Mouse (Mus musculus): ENCODE measurements at regions not wholly inside any gene's neighbourhood (a gene's known extent, or its start where the extent isn't known, plus 50 kb on each side); places are given as distances from the start of the nearest gene placed in this dataset.
A peak's percentile ranks its signal among the peaks of the same experiment; 100 is the strongest.

DNA sequence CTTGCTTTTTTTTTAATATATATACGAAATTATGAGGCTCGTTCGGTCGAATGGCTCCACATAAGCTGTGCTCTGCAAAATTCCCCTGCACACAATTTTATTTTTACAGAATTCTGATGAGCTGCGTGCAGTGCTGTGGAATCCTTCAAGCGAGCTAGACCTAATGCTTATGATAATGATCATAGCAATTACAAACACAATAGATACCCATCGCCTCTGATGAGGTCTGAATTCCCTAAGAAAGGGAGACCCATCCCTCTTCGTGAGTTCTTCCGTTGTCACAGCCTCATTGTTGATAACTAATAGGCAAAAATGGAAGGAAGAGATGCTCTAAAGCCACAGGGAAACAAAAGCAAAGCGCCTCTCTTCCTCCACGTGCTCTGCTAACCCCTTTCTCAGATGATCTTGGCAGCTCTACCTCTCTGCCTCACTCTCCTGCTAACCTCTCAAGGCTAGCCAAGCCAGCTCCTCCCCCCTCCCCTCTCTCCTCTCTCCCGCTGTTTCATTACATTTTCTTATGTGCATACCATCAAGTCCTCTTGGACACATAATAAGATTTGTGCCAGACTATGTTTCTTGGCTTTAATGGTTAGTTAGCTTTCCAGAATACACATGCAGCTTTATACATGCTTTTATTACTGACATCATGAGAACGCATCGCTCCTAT, 367.7 kb upstream of the Adgrl2 start:
- no peak for DNase-seq

DNA sequence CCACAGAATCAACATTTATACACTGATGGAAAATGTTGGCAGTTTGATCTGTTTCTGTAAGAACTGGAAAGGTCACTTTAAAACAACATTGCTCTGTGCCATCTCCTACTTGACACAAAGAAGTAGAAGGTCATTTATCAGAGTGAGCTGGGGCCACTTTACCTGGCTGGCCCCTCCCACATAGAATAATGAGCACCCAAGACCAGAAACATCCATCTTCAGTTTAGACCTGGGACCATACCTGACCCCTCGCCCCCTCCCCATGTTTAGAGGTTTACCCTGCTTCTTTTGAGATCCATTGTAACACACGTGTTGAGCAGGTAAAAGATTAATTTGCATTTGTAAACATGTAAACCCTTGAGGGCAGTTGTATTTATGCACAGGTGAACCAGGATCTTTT, 366.8 kb upstream of the Adgrl2 start:
- DNase-seq = no peak

DNA sequence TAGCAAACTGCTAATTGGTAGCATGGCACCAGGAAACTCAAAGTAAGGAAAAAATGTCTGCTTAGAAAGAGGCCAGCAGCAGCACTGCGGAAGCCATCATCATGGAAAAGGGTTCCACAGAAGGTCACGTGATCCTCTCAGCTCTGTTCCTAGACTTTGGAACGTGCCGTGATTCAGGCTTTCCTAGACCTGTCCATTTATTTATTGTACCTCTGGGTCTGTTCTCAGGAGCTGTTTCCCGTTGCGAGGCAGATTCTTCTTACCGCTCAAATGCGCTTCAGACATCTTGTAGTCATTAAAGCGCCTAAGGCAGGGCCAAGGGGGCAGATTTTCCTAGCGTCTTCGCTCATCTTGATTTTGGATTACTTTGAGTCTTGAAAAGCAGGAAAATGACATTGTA, 365.0 kb upstream of the Adgrl2 start:
- no peak for DNase-seq

DNA sequence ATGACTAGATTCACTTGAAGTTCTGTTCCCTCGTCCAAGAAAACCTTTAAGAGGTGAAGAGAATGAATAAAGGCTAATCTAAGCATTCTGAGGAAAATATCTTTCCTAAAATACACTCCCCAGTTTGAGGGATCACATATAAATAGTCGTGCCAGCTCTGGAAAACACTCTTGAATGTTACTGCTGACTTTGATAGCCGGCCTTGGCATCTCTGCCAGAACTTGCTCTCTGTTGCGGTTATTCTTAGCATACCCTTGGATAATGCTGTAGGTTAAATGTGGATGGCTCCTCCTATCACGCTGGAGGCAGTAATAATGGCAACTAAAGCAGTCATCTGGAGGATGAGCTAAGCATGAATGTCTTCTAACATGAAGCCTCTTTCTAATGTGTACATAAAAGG, 363.6 kb upstream of the Adgrl2 start:
- no peak for DNase-seq

DNA sequence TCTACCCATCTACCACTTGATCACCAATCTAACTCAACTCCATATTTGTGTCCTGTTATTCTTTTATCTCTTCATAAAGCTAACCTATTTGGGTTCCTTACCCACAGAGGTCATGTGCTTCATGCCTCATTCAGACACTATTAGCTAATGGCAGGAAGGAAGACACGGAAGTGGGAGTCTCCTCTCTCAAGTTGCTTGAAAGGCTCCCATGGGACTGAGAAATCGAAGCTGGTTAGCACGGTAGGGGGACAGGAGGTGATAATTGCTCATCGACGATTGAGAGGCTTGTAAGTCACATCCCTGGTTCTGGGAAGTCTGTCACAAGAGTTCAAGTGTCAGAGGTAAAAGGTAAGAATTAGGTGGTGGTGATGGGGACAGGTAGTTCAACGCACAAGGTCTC, 362.2 kb upstream of the Adgrl2 start:
- no peak for DNase-seq

DNA sequence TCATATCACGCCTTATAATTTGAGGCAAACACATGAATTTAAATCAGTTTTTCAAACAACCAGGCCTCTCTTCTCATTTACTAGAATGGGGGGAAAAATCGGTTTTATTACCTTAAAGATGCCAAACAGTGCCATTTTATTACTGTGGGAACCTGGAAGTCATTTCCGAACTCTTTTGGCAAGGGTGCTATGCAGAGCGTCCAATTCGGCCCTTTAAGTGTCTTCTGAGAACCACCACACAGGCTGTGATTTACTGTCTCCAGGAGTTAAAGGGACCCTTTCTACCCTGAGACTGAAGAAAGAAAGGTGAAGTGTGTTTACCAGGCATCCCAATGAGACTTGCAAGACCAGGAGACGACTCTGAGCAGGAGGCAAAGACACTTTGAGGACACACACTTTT, 359.4 kb upstream of the Adgrl2 start:
- DNase-seq = no peak

DNA sequence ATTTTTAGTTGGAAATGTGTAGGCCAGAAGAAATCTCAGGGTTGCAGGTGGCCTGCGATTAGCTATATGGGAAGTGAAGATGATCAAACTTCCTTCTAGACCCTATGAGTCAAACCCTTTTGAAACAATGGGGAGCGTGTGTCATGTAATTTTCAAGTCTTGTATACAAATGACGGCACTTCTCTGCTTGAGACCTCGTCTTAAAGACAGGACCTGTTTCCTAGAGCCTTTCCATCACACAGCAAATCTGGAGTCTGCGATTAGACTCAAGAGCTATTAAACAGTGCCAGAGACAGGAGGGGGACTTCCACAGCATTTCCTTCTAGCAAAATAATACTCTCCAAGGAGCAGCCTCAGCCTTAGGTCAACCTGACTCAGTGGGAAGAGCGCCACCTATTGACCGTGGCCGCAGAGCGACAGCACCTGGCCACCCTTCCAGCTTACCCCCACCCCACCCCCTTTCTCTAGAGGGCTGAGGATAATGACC, 358.9 kb upstream of the Adgrl2 start:
- peak; percentile 80 for DNase-seq

DNA sequence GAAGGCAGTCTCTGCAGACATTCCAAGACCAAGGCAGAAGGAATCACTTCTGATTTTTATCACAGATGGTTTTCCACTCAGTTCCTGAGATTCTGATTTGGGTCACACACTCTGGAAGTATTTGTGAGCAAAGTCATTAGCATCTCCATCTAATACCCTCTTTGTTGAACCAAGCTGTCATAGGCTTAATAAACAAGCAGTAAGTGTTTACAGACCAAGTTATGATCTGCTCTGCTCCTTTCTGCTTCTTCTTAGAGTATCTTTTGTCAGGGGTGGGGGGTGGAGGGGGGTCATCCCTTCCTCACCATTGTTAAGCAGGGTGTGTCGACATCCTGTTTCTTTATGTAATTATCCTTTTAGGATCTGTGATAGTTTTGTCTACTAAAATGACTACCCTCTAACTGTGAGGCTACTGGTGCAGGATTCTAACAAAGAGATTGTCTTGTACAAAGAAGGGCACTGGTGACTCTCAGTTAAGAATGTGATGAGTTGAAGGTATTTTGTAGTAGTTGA, 358.2 kb upstream of the Adgrl2 start:
- DNase-seq = no peak

DNA sequence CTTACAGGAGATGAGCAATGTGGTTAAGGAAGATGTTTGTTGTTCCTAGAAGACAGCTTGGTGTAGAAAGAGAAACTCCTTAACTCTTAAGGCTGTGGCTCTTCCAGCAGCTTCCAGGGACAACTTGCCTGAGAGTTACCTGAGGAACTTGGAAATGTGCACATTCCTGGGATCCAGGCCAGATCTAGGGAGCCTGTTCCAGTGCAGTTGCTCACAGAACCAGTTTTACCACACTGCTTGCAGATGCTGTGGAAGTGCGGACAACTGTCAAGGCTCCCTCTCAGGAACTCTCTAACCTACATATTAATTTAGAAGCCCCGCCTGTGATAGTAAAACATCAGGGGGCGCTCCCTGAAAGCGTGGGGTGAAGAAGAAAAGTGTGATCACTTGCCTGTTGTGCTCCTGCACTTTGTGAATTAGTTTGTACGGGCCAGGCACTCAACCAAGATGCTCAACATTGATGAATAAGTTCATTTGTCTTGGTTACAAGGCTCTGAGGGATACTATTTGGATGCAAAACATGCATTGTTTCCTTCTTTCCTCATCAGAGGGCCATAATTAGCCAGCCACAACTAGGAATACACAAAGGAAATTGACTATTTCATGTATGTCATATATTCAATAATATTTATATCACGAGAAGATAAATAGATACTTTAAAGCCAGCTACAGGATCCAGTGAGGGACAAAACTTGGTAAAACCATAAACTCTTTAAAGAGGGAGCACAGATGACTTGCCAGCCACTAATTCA, 357.1 kb upstream of the Adgrl2 start:
- no peak for DNase-seq

DNA sequence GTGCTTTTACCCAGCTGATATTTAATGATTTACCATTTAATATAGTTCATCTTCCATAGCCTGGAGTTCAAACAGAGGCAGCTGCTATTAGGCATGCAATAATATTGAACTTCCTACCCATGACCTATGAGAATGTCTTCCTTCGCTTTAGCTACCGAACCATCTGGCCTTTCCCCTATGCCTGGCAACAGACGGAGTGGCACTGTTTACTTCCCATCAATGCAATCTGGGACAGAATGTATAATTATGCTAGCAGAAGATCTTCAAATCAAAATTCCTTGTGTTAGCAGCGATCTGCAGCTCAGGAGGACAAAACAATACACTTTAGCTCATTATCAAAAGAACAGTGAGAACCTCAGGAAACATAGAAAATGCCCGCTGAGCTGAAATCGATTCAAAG, 352.2 kb upstream of the Adgrl2 start:
- no peak for DNase-seq

DNA sequence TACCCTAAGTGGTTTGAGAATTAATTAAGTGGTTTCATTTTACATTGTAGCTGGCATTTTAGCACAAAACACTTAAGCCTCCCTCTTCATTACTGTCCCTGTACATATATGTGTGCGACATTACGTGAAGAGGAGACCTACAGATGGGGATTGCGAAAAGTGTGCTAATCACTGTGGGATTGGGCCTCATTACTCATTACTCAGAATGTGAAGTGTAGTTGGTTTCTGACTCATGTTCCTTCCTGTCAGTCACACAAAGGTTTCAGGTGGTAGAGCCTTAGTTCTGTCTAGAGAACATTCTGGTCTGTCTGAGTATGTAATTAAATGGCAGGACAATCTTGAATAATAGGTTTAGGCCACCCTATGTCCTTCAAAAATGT, 349.0 kb upstream of the Adgrl2 start:
- no peak for DNase-seq

DNA sequence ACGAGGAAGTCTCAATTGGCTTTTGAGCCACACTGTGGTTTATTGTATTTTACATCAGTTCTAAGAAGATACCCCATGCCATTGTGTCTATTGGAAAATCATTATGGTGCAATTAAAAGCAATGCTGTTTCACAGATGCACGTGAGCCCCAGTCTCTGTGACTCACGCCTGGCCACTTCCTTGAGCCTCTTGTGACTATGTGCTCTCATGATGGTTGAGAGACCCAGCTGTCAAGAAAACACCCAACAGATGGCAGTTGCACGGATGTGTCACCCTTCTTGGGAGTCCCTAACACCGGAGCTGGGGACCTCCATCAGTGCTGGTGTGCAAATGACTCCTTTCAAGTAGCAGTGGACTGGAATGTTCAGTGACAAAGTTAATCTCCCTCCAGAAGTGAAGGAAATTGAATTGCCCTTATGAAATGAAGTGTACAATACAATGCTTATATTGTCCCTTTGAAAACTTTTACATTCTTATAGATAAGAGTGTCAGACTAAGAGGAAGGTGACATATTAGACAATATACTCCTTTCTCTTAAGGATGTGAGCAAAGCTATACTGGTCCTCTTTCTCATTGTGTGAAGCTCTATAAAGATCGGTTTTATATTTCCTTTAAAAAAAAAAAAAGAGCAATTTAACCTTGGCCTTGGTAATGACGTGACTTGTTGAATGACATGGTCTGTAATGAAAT, 348.5 kb upstream of the Adgrl2 start:
- DNase-seq = no peak

DNA sequence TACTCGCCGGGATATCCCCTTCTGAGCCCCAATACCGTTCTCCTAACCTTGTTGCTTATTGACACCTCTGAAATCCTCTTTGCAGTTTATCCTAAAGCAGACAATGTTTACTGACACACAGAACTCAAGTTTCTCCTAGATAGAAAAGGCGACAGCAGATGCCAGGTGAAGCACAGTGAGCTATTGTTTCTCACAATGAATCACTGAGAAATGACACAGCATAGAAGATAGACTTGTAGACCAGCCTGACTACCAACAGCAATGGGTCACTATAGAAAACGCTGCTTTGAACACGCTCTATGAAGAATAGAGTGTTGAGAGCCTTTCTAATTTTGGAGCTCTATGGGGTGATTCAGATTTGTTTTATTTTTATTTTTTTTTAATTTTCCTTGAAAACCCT, 344.9 kb upstream of the Adgrl2 start:
- DNase-seq = no peak

DNA sequence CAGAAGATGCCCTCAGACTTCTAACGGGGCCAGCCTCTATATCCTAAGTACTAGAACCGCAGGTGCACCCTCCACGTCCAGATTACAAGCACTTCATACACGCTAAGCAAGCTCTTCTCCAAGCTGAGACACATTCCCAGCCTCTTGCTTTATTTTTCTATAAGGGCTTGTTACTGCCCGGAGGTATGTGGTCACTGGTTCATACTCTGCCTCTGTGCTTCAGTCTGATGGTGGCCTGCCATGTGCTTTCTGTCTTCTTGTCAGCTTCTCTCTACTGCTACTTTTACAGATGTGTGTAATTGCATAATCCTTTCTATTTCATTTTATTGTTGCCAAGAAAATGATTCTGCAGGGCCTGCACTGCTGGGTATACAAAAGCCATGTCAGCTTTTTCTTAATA, 343.3 kb upstream of the Adgrl2 start:
- no peak for DNase-seq

DNA sequence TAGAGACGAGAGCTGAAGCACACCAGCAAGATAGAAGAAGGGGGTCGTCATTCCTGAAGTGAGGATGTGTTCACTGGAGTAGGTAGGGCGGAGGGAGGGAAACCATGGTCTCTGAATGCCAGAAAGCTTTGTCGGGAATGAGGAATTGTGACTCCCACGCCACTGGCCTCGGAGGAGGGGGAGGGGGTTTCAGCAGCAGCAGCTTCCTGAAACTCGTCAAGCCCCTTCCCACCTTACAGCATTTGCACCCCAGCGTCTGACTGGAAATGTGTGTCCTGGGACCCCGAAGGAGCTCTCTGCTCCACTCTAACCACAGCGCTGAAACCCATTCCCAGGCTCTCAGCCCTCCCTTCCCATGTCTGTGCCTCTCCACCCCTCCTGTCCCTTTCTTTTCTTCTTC, 342.8 kb upstream of the Adgrl2 start:
- DNase-seq = no peak

DNA sequence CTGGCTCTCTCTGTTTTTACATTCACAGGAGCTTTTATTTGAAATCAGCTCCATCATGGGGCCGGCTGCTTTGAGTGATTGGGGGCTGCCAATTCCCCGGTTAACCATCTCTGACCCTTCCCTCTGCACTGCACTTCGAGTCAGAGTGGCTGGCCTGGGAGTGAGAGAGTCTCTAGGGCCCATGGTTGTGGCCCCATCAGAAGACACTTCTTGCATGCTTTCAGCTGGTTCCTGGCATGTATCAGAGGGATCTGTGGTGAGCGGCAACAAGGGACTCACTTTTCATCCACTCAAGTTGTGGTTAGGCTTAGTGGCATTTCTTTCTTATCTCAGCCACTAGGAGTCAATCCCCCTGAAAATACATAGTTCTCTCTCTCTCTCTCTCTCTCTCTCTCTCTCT, 341.8 kb upstream of the Adgrl2 start:
- no peak for DNase-seq

DNA sequence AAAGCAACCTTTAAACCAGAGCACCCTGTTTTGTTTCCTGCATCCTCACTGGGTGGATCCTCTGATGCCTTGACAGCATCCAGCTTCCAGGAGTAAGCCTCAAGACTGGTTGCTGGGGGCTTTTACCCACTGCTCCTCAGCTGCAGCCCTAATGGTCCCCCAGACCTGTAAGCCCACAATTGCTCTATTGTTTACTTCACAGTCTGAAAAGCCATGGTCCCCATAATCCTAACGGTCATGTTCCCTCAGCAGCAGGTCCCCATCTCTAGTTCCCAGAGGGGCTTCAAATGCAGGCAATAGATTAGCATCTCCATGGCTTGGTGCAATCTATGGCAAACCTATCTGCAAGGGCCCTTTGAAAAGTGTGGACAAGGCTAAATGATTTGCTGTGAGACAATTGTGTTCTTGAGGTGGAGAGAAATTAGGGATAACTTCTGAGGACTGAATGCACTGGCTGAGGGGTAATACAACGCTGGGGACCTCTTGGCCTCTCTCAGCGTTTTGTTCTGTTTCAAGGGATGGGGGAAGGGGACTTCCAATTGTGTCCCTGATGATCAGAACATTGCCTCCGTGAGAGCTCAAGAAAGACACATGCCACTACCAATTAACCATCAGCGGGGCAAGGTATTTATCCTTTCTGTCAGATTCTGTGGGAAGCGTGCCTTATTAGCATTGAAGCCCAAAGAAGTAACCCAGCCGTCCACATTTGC, 341.1 kb upstream of the Adgrl2 start:
- no peak for DNase-seq

DNA sequence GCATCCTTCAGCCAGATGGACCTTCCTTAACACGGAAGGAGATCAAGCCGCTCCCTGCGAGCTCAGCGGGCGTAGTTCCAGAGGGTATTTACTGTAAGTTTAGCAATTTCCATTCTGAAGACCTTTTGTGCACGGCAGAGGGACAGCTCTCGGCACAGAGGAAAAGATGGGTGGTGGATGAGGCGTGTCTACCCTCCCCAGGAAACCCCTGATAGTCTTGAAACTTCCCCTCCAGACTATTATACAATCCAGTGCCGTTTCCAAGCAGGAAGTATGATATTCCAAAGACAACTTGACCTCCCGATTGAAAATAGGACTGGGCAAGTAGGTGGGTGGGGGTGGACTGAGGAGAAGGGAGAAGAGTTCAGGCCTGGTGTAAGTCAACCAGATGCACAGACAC, 340.4 kb upstream of the Adgrl2 start:
- peak; percentile 22 for DNase-seq

DNA sequence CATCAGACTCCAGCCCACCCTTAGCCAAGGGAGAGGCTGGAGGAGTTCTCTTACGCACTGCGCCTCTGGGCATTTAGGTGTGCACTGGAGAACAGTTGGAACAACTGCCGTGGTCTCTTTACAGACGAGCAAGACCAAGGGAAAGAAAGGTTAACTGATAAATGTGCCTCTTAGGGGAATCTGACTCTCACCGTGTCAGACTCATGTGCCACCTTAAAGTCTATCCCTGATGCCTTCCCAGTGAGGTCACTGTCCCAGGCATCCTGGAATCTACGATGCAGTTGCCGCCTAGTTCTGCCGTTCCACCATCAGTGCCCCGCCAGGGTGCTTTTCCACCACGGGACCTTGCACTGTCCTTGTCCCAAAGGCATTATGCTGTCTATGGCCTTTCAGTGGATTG, 339.7 kb upstream of the Adgrl2 start:
- no peak for DNase-seq

DNA sequence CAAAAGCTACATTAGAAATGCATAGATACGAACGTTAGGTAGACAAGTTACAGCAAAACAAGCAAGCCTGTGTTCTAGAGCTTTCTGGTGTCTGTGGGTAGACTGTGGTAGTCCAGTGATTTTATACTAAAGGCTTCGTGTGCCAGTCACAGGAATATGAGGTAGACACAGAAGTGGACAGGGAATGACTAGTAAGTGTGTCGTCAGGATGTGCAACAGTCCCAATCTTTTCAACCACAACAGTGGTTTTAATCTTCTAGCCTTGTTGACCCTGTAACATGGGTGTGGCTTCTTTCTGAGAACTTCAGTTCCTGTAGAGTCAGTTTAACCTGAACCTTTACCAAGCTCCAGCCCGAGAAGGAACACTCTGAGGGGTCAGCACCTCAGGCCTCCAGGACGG, 339.3 kb upstream of the Adgrl2 start:
- DNase-seq = no peak

DNA sequence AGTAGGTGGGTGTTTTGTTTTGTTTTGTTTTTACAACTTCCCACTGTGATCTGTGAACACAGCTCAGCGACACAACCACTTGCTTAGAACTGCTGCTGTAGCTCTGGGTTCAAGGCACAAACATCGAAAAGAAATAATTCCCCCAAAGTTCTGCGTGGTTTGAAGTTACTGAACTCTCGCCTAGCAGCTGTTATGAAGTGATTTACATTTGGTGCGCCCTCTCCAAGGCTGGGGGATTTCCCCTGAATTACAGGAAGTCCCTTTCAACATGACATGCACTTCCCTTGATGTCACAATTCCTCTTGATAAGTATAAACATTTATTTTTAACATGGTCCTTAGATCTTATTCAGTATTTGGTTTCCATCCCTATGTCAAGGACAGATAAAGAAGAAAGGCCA, 336.3 kb upstream of the Adgrl2 start:
- peak; percentile 43 for DNase-seq

DNA sequence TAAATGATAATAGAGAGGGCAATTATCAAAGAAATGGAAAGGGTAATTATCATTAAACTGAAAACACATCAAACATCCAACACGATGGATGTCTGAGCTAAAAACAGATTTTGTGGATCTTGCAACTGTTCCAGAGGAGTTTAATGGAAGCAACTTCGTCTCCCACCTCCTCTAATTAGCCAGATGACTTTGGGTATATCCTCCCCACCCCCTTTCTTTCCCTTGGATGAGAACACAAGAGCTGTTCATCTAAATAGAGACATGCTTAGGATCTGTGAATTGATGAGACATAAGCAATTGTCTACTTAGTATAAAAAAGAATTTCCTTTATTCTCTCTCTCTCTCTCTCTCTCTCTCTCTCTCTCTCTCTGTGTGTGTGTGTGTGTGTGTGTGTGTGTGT, 333.7 kb upstream of the Adgrl2 start:
- DNase-seq = no peak

DNA sequence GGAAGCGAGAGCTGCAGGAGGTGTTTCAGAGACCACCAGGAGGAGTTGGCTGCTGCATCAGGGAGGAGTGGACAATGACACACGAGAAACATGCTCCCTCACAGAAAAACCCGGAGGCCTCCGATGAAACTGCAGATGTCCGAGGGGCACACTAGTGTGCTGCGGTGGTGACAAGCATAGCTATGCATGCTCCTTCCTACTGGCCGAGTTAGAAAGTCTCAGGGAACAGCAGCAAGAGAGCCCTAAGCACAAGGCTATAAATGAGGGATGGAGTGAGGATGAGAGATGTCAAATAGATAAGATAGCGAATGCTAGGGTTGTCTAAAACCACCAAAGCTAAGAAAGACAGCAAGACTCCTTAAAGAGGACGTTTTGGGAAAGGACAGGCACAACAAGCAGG, 328.4 kb upstream of the Adgrl2 start:
- DNase-seq = no peak
